Mouse (Mus musculus) C2C12 (cell line): Measurements from ENCODE around the gene Mybbp1a.

Experiments used
- CTCF ChIP-seq: IDR thresholded peaks from one replicate; pipeline ENCODE4 v1.5.1; 2011; ENCODE audit not compliant: control insufficient read depth, insufficient read depth, insufficient read length
- MAX ChIP-seq: IDR thresholded peaks from one replicate; pipeline ENCODE4 v1.6.1; 2011; ENCODE audit warnings: mild to moderate bottlenecking, control low read depth
- MYOD1 ChIP-seq: IDR thresholded peaks from one replicate; pipeline ENCODE4 v1.6.1; 2011; ENCODE audit warnings: low read depth; ENCODE audit not compliant: control insufficient read depth, insufficient read length
- USF1 ChIP-seq: IDR thresholded peaks from one replicate; pipeline ENCODE4 v1.6.1; 2011; ENCODE audit warnings: low read depth, mild to moderate bottlenecking, control low read depth, moderate library complexity

DNA sequence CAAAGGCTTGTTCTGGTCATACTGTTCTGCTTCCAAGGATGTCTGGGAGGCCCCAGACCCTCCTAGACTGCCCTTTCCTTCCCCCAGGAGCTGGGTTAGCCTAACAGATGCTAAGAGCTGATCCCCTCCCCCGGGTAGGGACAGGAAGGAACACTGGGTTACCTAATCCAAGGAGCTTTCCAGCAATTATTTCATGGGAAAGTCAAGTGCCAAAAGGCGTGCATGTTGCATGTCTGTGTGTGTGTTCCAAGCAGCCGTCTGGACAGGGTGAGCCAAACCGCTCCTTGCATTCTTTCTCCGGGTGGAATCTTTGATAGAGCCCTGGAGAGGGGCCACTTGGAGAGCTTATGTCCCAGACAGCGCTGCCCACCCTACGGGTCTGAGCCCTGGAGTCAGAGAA lies 28.1 kb upstream of the Mybbp1a start:
- TF ChIP-seq CTCF (no peak), USF1 (no peak), MYOD1 (no peak), MAX (no peak)
